Mouse (Mus musculus) neural tube, postnatal 0 days (tissue): ENCODE measurements around the gene Mrpl23. TPM values are rescaled to one million over a fixed set of nuclear protein-coding genes. Genes with fewer than 3 reads are reported as not detected.
A peak's percentile ranks its signal among the peaks of the same experiment; 100 is the strongest.

Source experiments
- microRNA counts: library from miRNA; unstranded; fragments of <30 nt; microRNA quantifications from one replicate; lab custom pipeline; 2015
- microRNA-seq: library from miRNA; unstranded; fragments of <30 nt; microRNA quantifications from one replicate; pipeline ENCODE4, GENCODE M21; 2016
- polyA plus RNA-seq: library from polyadenylated mRNA; unstranded; fragments of >200 nt; fragmentation: Nextera tagmentation; extraction: Ambion mirVana; gene quantifications from 2 replicates; pipeline ENCODE4 v1.2.1, GENCODE M21; 2015

Gene Mrpl23
- 27.4 and 27.9 TPM in 2 replicates for polyA plus RNA-seq

GRCm38 (mm10) chr7:142532671-142533058 lies at the start of gene Mrpl23:
Gene Mrpl23 (plus strand): TSS chr7:142532686.

DNA sequence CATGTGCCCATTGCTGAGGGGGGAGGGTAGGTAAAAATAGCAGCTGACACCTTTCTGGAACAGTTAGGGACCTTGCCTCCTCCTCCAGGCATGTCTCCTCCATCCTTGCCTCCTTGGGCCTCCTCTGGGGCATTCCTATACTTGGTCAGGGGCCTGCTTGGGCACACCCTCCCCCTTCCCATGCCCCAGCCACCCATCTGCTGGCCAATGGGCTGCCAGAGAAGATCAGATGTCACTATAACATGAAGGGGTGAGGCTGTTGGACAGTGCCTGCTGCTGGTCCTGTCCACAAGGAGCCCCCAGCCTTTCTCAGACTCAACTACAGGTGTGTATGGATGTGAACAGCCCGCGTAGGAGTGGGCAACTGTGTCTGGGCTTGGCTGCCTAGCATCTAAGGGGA lies 33.9 kb upstream of the Mrpl23 start, which contains the start of gene Tnnt3:
TSS of gene Tnnt3 (plus strand) at position 262 of the 400 bp plus-strand sequence.

MicroRNA genes within 50 kb of the gene (microRNA counts, 519-probe panel; counts per million panel counts)
- microRNA mmu-miR-675-3p (lab: Ali Mortazavi, UCI) (40.5 counts per million), microRNA mmu-miR-675-5p (lab: Ali Mortazavi, UCI) (40.5 counts per million)

Small RNAs within 50 kb of the gene (microRNA-seq; reads per million reads assigned to microRNA genes)
- gene Mir675, result 21.5 reads per million, percentile 27 among the genes with 10 or more reads in this experiment

Other genes with a start within 250 kb of the Mrpl23 start
- not detected in 2 replicates for gene Krtap5-1, start 235.6 kb upstream of the Mrpl23 start, polyA plus RNA-seq
- gene Krtap5-4, start 229.1 kb upstream of the Mrpl23 start, polyA plus RNA-seq, result not detected in 2 replicates
- gene Ifitm10, start 158.9 kb upstream of the Mrpl23 start, polyA plus RNA-seq, result 31.7 and 34.0 TPM in 2 replicates
- 1.2 TPM in 1 of 2 replicates, not detected in the other for gene Gm49369, start 150.0 kb upstream of the Mrpl23 start, polyA plus RNA-seq
- gene Ctsd, start 144.6 kb upstream of the Mrpl23 start, polyA plus RNA-seq, result 389 and 402 TPM in 2 replicates
- 0.35 TPM in 1 of 2 replicates, not detected in the other for gene Syt8, start 97.8 kb upstream of the Mrpl23 start, polyA plus RNA-seq
- 4.1 and 5.3 TPM in 2 replicates for gene Tnni2, start 90.9 kb upstream of the Mrpl23 start, polyA plus RNA-seq
- 9.9 and 11.5 TPM in 2 replicates for gene Lsp1, start 71.9 kb upstream of the Mrpl23 start, polyA plus RNA-seq
- 5.2 and 7.0 TPM in 2 replicates for gene Tnnt3, start 33.9 kb upstream of the Mrpl23 start, polyA plus RNA-seq
- 345 and 478 TPM in 2 replicates for gene Igf2, start 134.1 kb downstream of the Mrpl23 start, polyA plus RNA-seq
- gene Gm49394, start 137.3 kb downstream of the Mrpl23 start, polyA plus RNA-seq, result not detected in 2 replicates
- 0.65 TPM in 1 of 2 replicates, not detected in the other for gene Ins2, start 210.7 kb downstream of the Mrpl23 start, polyA plus RNA-seq